Mouse (Mus musculus) spleen, adult 12 weeks (tissue): ENCODE results near the gene Slc35b2.
A peak's percentile ranks its signal among the peaks of the same experiment; 100 is the strongest.

Source experiments
- DNase-seq: peaks from one replicate; pipeline ENCODE4 v3.0.0; 2022; ENCODE audit warnings: low spot score

Slc35b2 gene

DNA sequence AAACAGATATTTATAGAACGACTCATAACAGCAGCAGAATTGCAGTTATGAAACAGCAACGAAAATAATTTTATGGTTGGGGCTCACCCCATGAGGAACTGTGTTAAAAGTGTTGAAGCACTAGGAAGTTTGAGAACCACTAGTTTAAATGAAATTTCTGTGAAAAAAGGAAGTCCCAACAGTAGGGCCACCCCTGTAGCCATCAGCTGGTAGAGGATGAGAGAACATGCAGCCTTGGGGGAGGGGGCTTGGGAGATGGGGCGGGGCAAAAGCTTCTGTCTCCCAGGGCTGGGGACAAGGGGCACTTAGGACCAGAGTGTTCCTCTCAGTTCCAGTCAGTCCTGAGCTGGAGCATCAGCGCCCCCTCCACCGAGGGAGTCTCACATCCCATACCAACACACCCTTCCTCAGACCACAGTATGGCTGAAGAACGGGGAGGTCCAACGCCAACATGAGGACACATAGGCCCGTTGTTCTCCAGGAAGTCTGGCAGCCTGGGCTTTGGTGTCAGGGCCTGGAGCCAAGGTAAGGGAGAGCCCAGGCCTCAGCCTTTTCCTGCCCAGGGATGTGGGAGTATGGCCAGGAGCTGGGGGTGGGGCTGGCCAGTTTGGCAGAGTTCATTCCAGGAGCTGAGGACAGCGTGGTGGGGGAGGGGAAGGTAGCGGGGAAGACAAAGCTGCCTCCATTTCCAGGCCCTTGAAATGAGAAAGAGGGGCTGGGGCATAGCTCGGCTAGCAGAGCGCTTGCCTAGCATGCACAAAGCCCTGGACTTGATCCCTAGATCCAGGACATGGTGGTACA is 20.6 kb downstream of the Slc35b2 start:
- DNase-seq = no peak

DNA sequence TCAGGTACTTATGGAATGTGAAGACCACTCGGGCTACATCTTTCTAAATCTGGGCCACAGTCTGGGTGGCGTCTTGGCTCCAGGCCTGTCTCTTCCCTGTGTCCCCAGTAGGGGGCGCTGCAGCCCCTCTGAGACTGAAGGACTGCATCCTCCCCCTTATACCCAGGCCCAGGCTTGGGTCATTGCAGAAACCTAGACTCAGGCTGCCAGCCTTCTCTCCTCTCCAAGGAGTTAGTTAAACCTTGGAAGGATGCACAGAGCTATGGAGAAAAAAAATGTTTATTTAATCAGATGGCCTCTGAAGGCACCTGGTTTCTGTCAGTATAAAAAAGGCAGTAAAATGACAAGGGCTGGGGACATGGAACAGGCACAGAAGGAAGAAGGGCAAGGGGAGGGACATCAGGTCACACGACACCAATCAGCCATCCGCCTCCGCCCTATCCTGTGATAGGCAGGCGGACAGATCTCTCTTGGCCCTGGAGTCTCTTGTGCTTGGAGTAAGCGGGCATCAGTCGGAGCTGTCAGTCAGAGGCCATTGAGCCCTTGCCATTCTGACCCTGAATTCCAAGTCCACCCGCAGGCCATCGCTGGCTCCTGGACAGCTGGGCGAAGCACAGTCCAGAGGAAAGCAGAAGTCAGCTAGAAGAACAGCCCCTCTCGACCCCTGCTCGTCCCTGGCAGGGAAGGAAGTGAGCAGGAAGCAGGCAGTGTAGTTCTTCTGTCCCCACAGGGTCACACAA is 21.4 kb downstream of the Slc35b2 start:
- peak; percentile 50 for DNase-seq

DNA sequence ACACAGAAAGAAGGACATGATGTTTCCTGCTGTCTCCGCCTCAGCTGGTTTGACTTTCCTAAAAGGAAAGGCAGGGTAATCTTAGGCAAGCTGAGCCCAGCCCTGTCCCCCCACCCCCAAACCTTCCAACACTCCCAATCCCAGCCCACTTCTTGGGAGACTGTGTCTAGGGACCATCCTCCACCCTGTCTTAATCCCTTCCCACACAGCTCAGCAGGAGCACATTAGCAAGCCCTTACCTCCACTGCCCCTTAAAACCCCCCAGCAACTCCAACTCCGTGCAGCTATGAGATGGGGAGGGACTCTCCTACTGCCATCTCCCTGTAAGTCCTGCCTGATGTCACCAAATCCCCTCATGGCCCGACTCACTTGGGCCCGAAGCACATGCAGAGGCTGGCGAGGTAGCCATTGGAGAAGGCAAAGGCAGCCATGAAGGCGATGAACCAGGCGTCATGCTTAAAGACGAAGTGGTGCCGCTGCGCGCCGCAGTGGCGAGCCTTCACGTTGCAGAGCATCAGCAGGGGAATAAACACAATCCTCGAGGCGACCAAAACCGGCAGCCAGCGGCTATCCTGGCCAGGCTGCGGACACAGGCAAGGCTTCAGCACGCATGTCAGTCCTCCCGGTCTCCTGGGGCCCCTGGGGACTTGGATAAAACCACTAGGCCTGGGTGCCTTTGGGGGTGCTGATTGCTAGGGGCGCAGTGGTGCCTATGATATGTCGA is 22.2 kb downstream of the Slc35b2 start:
- no peak for DNase-seq

DNA sequence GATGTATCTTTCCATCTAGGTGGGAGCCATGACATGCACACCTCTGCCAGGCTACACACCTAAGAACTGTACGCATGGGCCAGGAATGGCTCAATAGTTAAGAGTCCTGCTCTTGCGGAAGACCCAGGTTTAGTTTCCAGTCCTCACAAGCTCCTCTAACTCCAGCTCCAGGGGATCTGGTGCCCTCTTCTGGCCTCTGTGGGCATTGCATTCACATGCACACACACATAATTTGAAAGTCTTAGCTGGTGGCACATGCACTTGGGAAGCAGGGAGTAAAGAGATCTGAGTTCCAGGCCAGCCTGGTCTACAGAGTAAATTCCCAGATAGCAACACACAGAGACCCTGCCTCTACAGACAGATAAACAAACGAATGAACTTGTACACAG is 22.8 kb downstream of the Slc35b2 start:
- no peak for DNase-seq

DNA sequence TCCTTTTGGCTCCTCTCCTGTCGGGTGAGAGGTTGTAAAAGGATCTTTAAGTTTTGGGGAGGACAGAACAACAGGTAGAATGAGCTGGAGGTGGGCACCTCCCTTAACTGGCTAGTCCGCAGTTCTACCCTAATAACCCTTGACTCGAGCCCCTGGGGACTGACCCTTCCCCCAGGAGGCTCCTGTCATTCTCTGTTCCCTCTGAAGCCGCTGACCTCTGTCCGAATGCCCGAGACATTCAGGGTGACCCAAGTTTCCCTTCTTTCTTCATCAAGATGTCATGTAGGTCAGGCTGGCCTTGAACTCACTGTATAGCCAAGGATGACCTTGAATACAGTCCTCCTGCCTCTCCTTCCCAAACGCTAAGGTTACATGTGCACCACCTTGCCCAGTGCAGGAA is 24.7 kb downstream of the Slc35b2 start:
- DNase-seq = no peak

DNA sequence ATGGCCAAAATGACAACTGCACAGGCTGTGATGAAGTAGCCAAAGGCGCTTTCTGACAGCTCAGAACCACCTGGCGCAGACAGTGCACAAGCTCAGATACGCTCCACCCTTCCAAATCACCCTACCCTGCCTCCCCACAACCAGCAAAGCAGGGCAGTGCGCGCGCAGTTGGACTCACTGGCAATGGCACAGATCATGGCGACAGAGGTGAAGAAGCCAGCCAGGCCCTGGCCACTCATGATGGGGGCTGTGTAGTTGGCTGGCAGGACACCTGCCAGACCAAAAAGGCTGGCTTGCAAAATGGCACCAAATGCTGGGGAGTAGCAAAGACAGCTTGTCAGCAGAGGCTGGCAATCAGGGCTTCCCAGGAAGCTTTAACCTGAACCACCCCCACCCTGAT is 25.6 kb downstream of the Slc35b2 start:
- no peak for DNase-seq

DNA sequence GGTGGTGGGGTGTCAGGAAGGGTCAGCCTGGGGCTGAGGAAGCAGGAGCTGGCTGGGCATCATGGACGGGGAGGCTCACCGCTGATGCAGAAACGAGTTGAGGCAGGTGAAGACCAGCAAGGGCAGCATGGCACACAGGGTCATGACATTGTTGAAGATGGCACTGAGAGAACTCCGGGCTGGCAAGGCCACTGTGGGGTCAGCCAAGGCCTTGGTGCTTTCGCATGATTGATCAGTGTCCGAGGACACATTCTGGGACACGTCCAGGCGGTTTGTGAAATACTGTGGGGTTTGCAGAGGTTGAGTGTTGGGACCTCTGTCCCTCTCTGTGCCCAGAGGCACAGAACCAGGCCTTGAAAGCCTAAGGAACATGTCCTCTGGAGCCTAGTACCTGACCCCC is 26.2 kb downstream of the Slc35b2 start:
- DNase-seq = no peak

DNA sequence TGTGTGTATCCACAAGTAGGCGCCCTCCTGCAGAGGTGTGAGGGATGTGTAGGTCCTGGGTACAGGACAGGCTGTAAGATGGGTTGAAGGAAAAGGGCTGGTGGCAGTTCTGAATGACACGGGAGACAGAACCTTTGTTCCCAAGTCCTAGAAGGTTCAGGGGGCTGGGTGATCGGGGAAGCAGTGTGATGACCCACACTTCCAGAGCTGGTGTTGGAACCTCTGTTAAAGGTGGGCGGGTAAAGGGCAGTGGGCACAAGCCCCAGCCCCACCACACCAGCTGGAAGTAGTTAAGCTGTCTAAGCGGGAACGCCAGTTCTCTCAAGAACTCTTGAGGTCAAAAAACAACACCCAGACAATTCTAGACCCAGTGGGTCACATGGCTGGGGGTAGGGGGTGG is 26.7 kb downstream of the Slc35b2 start:
- no peak for DNase-seq

DNA sequence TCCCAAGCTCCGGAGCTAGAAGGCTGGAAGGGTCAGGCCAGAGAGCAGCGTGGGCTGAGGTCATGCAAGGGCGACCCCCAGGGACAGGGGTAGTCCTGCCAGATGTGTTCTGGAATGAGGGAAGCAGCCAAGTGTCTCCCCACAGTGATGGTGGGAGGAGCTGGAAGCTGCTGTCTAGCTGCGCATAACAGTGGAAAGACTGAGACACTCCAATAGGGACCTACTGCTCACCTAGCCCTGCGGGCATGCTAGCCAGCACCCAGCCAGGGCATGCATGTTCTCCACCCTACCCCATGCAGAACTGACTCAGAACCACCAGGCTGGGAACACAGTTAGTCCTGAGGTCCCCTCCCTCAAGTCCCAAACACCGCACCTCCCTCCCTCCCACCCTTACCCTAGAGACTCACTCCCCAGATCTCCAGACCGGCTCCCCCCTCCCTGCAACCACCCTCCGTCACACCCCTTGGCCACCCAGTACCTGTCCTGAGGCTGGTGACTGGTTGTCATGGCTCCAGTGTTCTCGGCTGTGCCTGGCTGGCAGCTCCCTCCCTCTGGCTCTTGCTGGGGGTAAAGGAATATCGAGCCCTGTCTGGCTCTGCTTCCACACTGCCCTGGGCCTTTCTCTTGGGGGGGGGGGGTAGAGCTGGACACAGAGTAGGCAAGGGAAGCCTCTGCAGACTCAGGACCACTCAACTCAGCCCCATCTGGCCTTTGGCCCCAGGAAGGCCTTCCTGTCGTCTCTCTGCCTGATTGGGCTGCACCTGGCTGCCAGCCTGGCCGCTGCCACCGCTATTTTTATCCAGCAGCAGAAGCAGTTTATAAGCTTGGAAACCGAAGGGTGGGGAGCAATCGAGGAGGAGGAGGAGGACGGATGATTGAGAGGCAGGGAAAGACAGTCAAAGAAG is 28.3 kb downstream of the Slc35b2 start:
- peak; percentile 0 for DNase-seq

DNA sequence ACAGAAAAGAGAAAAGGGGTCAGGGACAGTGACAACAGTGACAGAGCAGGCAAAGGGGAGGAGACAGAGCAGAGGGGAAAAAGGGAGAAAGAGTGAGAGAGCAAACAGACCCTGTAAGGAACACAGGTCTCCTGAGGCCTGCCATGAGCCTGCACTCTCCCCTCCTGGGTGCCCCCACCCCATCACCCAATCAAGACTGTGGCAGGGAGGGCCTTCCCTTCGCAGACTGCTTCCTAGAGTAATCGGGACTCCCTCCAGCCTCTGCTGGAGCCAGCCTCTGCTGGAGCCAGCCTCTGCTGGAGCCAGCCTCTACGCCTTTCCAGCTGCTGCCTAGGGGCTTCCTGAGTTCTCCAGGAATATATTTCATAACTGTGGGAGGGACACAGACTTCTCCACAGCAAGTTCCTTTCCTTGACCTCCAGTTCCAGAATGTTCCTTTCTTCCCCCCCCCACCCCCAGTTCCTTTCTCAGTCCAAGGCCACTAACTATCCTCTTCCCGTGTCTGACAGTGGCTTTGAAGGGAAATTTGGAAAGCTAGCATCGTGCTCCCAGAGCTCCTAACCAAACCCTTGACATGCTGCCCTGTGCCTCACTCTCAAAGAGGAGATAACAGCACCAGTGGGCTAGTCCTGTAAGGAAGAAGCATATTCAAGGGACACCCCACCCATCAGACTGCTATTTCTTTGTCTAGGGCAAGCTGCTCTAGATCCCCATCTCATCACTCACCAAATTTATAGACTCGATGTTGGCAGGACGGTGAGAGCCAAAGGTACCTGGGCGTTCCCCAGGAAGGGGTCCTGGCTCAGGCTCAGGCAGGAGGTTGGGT is 29.1 kb downstream of the Slc35b2 start:
- no peak for DNase-seq

DNA sequence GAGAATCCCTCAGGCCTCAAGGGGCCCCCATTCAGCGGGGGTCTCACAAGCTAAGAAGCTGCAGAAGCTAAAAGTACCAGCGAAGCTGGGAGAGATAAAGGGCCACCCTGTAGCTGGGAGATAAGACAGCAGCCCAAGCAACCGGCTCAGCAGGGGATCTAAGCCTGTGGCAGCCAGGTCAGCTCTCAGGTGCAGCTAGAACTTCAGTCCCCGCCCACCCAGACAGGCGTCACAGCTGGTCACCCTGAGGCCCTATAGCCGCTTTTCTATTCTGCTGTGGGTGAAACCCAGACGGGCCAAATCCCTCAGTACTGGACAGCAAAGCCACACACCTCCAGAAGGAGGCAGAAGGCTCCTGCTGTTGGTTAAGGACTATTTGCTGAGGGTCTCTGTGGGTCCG is 29.8 kb downstream of the Slc35b2 start:
- peak; percentile 59 for DNase-seq

DNA sequence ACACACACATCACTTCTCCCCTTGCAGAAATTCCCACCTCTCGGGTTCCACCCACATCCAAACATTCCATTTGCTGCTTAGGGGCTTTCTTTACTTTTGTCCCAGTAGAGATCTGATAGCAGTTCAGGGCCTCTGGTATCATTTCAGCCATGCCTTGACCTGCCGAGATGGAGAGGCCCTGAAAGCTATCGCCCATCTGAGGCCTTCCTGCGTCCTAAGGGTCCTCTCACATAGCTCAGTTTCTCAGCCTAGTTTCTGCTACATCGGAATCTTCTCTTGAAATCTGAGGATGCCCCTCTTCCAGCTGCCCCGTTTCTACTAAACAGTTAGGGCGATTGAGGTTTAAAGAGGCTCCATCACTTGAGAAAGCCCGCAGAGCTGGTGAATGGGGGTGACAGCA is 30.5 kb downstream of the Slc35b2 start:
- no peak for DNase-seq

DNA sequence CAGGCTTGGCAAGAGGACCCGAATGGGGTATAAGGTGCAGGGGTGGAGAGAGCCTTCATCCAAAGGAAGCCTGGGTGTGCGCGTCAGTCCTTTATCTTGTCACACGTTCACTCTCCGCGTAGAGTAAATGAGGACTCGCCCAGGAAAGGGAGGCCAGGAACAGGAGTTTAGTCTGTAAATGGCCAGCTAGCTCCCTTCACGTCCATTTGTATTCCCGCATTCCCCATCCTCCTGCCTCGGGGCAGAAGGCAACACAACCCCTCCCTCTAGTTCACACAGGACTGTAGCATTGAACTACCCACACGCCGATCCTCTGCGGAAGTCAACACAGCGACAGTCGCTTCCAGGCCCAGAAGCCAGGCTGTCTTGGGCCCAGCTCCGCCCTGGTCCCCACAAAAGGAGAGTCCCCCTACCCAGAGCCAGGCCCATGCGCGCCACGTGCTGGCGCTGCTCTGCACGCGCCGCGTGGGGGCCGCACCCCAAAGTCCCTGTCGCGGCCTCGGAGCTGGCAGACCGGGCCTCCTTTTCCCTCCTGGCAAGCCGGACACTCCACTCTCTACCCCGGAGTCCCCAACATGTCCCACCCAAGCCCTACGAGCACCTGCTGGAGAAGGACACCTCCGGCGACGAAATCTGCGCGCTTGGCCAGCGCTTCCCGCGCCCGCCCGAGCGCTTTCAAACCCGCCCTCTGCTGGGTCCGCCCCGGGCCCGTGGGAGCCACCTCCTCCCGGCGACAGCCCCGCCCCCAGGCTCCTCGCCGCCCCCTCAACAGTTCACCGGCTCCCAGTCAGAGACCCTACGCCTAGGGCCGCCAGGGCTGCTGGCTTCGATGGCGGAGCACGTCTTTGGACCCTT is 31.4 kb downstream of the Slc35b2 start:
- peak; percentile 67 for DNase-seq

DNA sequence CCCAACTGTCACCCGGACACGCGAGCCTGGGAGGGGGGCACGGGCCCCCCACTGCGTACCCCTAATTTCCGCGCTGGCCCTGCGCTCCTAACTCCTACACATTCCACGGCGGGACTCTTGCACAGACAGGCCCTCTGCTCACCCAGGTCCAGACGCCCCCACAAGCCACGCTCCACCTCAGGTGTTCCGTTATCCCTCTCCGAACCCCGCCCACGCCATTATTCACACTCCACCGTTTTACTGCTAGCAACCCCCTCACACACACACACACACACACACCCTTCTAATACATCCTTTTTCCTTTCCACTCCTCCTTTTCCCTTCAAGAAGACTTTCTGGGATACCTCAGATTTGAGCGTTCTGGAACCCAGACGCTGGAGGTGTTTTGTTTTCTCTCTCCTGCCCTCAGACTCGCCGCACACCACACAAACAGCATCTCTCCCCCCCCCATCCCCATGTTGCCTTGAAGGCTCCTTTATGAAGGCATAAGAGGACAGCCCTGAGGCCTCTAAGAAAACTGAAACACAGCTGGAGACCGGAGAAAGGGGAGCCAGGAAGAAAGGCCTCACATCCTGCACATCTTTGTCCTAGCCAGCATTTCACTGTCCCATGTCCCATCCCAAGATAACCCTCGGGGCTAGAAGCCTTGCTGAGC is 32.2 kb downstream of the Slc35b2 start:
- no peak for DNase-seq

DNA sequence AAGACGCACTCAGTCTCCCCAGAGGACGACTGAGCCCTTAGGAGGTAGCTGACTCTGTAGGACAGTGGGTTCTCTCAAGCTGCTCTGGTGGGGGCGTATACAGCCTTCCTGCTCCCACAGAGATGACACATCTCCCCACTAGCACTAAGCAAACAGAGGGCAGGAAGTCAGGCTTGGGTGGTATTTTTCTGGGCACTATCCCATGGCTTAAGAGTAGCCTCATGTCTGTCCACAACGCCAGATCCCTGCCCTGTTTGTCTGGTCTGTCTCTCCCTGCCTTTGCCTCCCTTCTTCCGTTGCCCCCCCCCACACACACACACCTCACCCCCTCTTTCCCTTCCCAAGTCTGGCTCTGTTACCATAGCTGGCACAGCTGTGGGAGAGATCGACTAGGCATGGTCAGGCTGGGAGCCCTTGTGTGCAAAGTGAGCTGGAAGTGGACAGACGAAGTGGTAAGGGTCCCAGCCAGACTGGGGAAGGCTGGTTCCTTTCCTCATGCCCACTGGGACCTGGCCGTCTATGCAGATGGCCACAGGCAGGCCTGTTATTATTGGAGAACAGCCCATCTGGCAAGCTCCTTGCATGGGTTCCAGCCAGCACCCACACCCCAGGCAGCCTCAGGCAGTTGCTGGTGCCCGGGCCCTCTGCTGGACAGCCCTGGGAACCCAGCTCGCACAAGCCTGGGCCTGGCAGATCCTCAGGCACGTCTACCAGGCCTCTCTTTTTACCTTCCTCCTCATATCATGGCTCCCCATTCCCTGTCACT is 33.1 kb downstream of the Slc35b2 start:
- DNase-seq = peak; percentile 51

DNA sequence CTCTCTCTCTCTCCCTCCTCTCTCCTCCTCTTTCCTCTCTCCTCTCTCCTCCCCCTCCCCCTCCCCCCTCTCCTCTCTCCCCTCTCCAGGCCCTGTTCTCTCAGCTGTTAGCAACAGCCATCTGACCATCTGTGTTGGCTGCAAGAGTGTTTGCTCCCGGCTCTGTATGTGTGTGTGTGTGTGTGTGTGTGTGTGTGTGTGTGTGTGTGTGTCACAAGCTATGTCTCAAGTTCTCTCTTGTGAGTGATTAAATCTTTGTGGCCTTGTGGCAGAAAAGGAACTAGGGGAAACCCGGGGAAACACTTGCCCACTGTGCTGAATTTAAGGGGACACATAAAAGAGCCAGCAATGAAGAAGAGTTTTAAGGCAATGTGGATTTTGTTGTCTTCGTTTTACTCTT is 34.1 kb downstream of the Slc35b2 start:
- DNase-seq = no peak

DNA sequence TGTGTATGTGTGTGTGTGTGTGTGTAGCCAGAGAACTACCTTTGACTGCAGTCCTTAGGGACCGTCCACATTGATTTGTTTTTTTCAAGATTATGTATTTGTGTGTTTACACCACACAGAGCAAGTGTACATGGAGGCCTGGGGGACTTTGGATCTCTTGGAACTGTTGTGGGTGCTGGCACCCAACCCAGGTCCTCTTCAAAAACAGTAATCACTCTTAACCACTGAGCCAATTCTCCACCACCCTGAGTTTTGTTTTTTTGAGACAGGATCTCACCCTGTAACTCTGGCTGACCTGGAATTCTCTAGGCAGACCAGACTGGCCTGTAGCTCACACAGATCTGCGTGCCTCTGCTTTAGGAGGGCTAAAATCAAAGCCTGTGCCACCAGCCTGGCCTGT is 34.7 kb downstream of the Slc35b2 start:
- DNase-seq = no peak

DNA sequence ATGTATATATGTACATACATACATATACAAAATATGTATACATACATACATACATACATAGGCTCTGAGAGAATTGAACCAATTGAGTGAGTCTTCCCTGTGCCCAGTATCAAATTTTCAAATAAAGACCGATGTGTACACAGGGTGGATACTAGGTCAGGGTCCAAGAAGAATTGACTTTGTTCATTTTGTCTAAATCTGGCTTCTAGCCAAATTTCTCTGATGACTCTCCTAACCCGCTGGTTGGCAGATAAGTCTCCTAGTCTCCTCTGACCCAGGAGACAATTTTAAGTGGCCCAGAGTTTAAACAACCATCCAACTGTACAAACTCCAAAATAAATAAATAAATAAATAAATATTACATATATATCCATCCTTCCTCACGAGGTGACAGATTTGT is 35.2 kb downstream of the Slc35b2 start:
- DNase-seq = no peak
